ENCODE assay signal across 13 mouse cellular contexts in genomic region chr11:100613241-100613640, GRCm38 (mm10). TPM values are rescaled to one million over a fixed set of nuclear protein-coding genes. Genes with fewer than 3 reads are reported as not detected.
A peak's percentile ranks its signal among the peaks of the same experiment; 100 is the strongest.
DNase-seq lines count a peak whose midpoint lies in the region; ATAC-seq and TF ChIP-seq lines count a peak whose summit lies in the region.
"Had no signal": no experiment of that assay in that cellular context is flagged by ENCODE, and none has a peak within 500 bp of the region (broad histone marks: within the 10 kb centered on the region; RNA-seq: fewer than 3 reads in every experiment).

No protein-coding gene starts in this region.

- H3K4me1 ChIP-seq in kidney, postnatal 0 days (replicated peaks; ENCODE audit: insufficient read depth, low read length): peaks cover 21% of the 10 kb centered on the region
- peaks cover 8 to 18% of the 10 kb centered on the region in 2 experiments for H3K4me1 ChIP-seq in ES-E14 (ENCODE audit: control insufficient read depth in 2 of 2, insufficient read depth in 2 of 2, low read length in 2 of 2, poor library complexity in 1 of 2)
- H3K4me1 ChIP-seq in heart, embryonic 11.5 days (ENCODE audit: control insufficient read depth, insufficient read depth, low read length): peaks cover 24% of the 10 kb centered on the region

- no peak overlapping the region for H3K27ac ChIP-seq in kidney, postnatal 0 days
- no peak overlapping the region for H3K27ac ChIP-seq in ES-E14 (ENCODE audit: insufficient read depth, low read depth, low read length, poor library complexity, severe bottlenecking)
- H3K27ac ChIP-seq in heart, embryonic 11.5 days (ENCODE audit: low read depth, low read length): no peak overlapping the region
- H3K27ac ChIP-seq: embryonic facial prominence, embryonic 12.5 days; liver, embryonic 12.5 days; midbrain, embryonic 13.5 days had no signal

- no peak for TF ChIP-seq CTCF in kidney, postnatal 0 days (IDR thresholded peaks at IDR 0.05; ENCODE audit: low read depth)

- no peaks in the 10 kb centered on the region for H3K9me3 ChIP-seq in kidney, postnatal 0 days (replicated peaks; ENCODE audit: low read length)
- H3K9me3 ChIP-seq in ES-E14 (ENCODE audit: control insufficient read depth, insufficient read depth, low read depth, low read length): no peaks in the 10 kb centered on the region
- H3K9me3 ChIP-seq in heart, embryonic 11.5 days (replicated peaks; ENCODE audit: control insufficient read depth, low read length): no peaks in the 10 kb centered on the region
- H3K9me3 ChIP-seq: embryonic facial prominence, embryonic 12.5 days; heart, embryonic 12.5 days; liver, embryonic 12.5 days; midbrain, embryonic 13.5 days had no signal

- H3K4me3 ChIP-seq in kidney, postnatal 0 days (replicated peaks; ENCODE audit: low read depth, low read length): no peak overlapping the region
- H3K4me3 ChIP-seq in ES-E14 (ENCODE audit: insufficient read depth in 1 of 2, low read depth in 1 of 2, low read length in 2 of 2, poor library complexity in 1 of 2, severe bottlenecking in 1 of 2): no peak overlapping the region
- H3K4me3 ChIP-seq in heart, embryonic 11.5 days (ENCODE audit: low read depth, low read length): no peak overlapping the region
- H3K4me3 ChIP-seq: embryonic facial prominence, embryonic 12.5 days; heart, embryonic 12.5 days; liver, embryonic 12.5 days; midbrain, embryonic 13.5 days had no signal

- in situ Hi-C loops in ES-E14 (cut with MboI; ENCODE audit: low sequenced_read_pairs in 2 of 2, unreplicated experiment in 2 of 2): no loop called here

- ATAC-seq in kidney, postnatal 0 days (replicated peaks; ENCODE audit: low FRiP score, low read depth): no peak
- ATAC-seq in megakaryocyte-erythroid progenitor cell, adult 5-6 weeks (replicated peaks; ENCODE audit: low FRiP score, low TSS enrichment, poor library complexity, severe bottlenecking): no peak
- no peak for ATAC-seq in heart, embryonic 11.5 days (replicated peaks; ENCODE audit: insufficient number of reproducible peaks, low FRiP score, low TSS enrichment)
- ATAC-seq: inflammation-experienced regulatory T-cells, adult 6 months; liver, embryonic 12.5 days; midbrain, embryonic 13.5 days had no signal

- no peaks in the 10 kb centered on the region for H3K27me3 ChIP-seq in kidney, postnatal 0 days (ENCODE audit: insufficient read depth, low read length)
- no peaks in the 10 kb centered on the region for H3K27me3 ChIP-seq in heart, embryonic 11.5 days (ENCODE audit: control insufficient read depth, insufficient read depth, low read length)
- H3K27me3 ChIP-seq: embryonic facial prominence, embryonic 12.5 days; heart, embryonic 12.5 days; liver, embryonic 12.5 days; midbrain, embryonic 13.5 days had no signal

- no peak overlapping the region for H3K4me2 ChIP-seq in kidney, postnatal 0 days (ENCODE audit: low read length)
- H3K4me2 ChIP-seq in heart, embryonic 11.5 days: no peak overlapping the region
- H3K4me2 ChIP-seq: embryonic facial prominence, embryonic 12.5 days; heart, embryonic 12.5 days; liver, embryonic 12.5 days; midbrain, embryonic 13.5 days had no signal

- H3K9ac ChIP-seq in kidney, postnatal 0 days (ENCODE audit: low read depth, low read length): no peak overlapping the region
- no peak overlapping the region for H3K9ac ChIP-seq in ES-E14 (ENCODE audit: insufficient read depth, low read depth, low read length, poor library complexity, severe bottlenecking)
- no peak overlapping the region for H3K9ac ChIP-seq in heart, embryonic 11.5 days (ENCODE audit: low read depth, low read length)
- H3K9ac ChIP-seq: embryonic facial prominence, embryonic 12.5 days; heart, embryonic 12.5 days; liver, embryonic 12.5 days; midbrain, embryonic 13.5 days had no signal

- DNase-seq in adrenal gland, postnatal 14 days: peak; percentile 55
- no peak for DNase-seq in adrenal gland, postnatal 10 days
- peak; percentile 57 for DNase-seq in kidney, postnatal 0 days (ENCODE audit: low spot score)
- no peak for DNase-seq in kidney, adult 11 months
- DNase-seq in ES-E14 (ENCODE audit: low read depth, low spot score): no peak
- peak; percentile 69 for DNase-seq in lung, postnatal 36 days

- 0 out of 2 replicates have a peak, but pooled peaks cover 7% of the 10 kb centered on the region for H3K36me3 ChIP-seq in kidney, postnatal 0 days (ENCODE audit: insufficient read depth, low read length)
- H3K36me3 ChIP-seq in ES-E14 (ENCODE audit: control insufficient read depth, insufficient read depth, low read length, poor library complexity, severe bottlenecking): peaks cover 3% of the 10 kb centered on the region; the same call in 1 of the 2 replicates
- no peaks in the 10 kb centered on the region for H3K36me3 ChIP-seq in heart, embryonic 11.5 days (ENCODE audit: control insufficient read depth, insufficient read depth, low read length)

- WGBS in kidney, postnatal 0 days: 92% methylated on average over 3 of the region's 3 CpGs
- 84% methylated on average over 3 of the region's 3 CpGs for WGBS in heart, embryonic 11.5 days (ENCODE audit: insufficient replicate concordance)

TF ChIP-seq in ES-E14, 5 proteins besides CTCF, POLR2A, EP300 and RAD21:
- no peak for TF ChIP-seq HCFC1 (IDR thresholded peaks at IDR 0.05; ENCODE audit: borderline replicate concordance, insufficient read depth, low read length)
- TF ChIP-seq ZC3H11A (IDR thresholded peaks at IDR 0.05; ENCODE audit: borderline replicate concordance, low read depth, low read length): no peak
- 0 out of 2 replicates have a peak, but pooled peaks have one; percentile 46 for TF ChIP-seq CHD2 (IDR thresholded peaks at IDR 0.05; ENCODE audit: low read depth, low read length)
- TF ChIP-seq ZNF384 (IDR thresholded peaks at IDR 0.05; ENCODE audit: low read depth, low read length): no peak

RNA-seq across cellular contexts. Expression of gene Nkiras2, which starts 5.8 kb away (rescaled TPM):
- total RNA-seq in adrenal gland, postnatal 14 days (2021): 41.1 and 44.4 TPM in 2 replicates
- 10 to 100 TPM; 44.9 to 54.3 TPM for total RNA-seq in adrenal gland, postnatal 10 days (2021)
- polyA plus RNA-seq in kidney, postnatal 0 days (2015; fragmentation: Nextera tagmentation; extraction: Ambion mirVana): 52.6 and 54.0 TPM in 2 replicates
- 27.3 and 30.7 TPM in 2 replicates for total RNA-seq in ES-E14 (2012; rRNA removed)
- 14.2 and 14.9 TPM in 2 replicates for total RNA-seq in megakaryocyte-erythroid progenitor cell, adult 5-6 weeks (2014; fragmentation: Nextera tagmentation)
- 4.2 and 11.2 TPM in 2 replicates for total RNA-seq in megakaryocyte-erythroid progenitor cell, adult 5-6 weeks (2017)
- 65.4 and 66.9 TPM in 2 replicates for polyA plus RNA-seq in heart, embryonic 11.5 days (2014; fragmentation: Nextera tagmentation; extraction: Ambion mirVana)

RNA-seq across cellular contexts. Expression of gene Dnajc7, which starts 6.7 kb away (rescaled TPM):
- total RNA-seq in adrenal gland, postnatal 14 days (2021): 217 and 264 TPM in 2 replicates
- total RNA-seq in adrenal gland, postnatal 10 days (2021): 100 to 1,000 TPM; 212 to 265 TPM
- 142 and 151 TPM in 2 replicates for polyA plus RNA-seq in kidney, postnatal 0 days (2015; fragmentation: Nextera tagmentation; extraction: Ambion mirVana)
- total RNA-seq in ES-E14 (2012; rRNA removed): 139 and 208 TPM in 2 replicates
- total RNA-seq in megakaryocyte-erythroid progenitor cell, adult 5-6 weeks (2014; fragmentation: Nextera tagmentation): 133 and 176 TPM in 2 replicates
- total RNA-seq in megakaryocyte-erythroid progenitor cell, adult 5-6 weeks (2017): 139 and 147 TPM in 2 replicates
- 69.4 and 85.1 TPM in 2 replicates for polyA plus RNA-seq in heart, embryonic 11.5 days (2014; fragmentation: Nextera tagmentation; extraction: Ambion mirVana)

RNA-seq across cellular contexts. Expression of gene Cnp, which starts 38.5 kb away (rescaled TPM):
- total RNA-seq in adrenal gland, postnatal 14 days (2021): 35.5 and 38.4 TPM in 2 replicates
- total RNA-seq in adrenal gland, postnatal 10 days (2021): 10 to 100 TPM; 32.9 to 35.7 TPM
- polyA plus RNA-seq in kidney, postnatal 0 days (2015; fragmentation: Nextera tagmentation; extraction: Ambion mirVana): 23.7 and 24.2 TPM in 2 replicates
- 9.4 and 11.9 TPM in 2 replicates for total RNA-seq in ES-E14 (2012; rRNA removed)
- 57.0 and 60.8 TPM in 2 replicates for total RNA-seq in megakaryocyte-erythroid progenitor cell, adult 5-6 weeks (2014; fragmentation: Nextera tagmentation)
- 26.7 and 44.2 TPM in 2 replicates for total RNA-seq in megakaryocyte-erythroid progenitor cell, adult 5-6 weeks (2017)
- polyA plus RNA-seq in heart, embryonic 11.5 days (2014; fragmentation: Nextera tagmentation; extraction: Ambion mirVana): 15.7 and 19.0 TPM in 2 replicates

Comparison
In these comparisons a context has a peak if more than half of its experiments do, and no peak if none do; other contexts are left out.
1. DNase-seq: peak in adrenal gland, postnatal 14 days (single experiment), kidney, postnatal 0 days (single experiment) and lung, postnatal 36 days (single experiment); none in adrenal gland, postnatal 10 days (single experiment), kidney, adult 11 months (single experiment) and ES-E14 (single experiment).